Mouse (Mus musculus): ENCODE measurements at regions not wholly inside any gene's neighbourhood (a gene's known extent, or its start where the extent isn't known, plus 50 kb on each side); places are given as distances from the start of the nearest gene placed in this dataset.

GRCm38 (mm10) chr8:92302694-92303093 is 54.7 kb upstream of the Irx5 start:
- no peak for DNase-seq

GRCm38 (mm10) chr8:92301029-92301428 is 56.4 kb upstream of the Irx5 start:
- no peak for DNase-seq

- no peak for DNase-seq
These were observed 70.3 kb upstream of the Irx5 start for GRCm38 (mm10) chr8:92286841-92287811.

GRCm38 (mm10) chr8:92275755-92276154 is 81.7 kb upstream of the Irx5 start:
- DNase-seq = no peak

- DNase-seq = no peak
These were observed 84.7 kb upstream of the Irx5 start for GRCm38 (mm10) chr8:92272726-92273125.

- DNase-seq = no peak
These were observed 85.4 kb upstream of the Irx5 start for GRCm38 (mm10) chr8:92272073-92272472.

GRCm38 (mm10) chr8:92270636-92271035 is 86.8 kb upstream of the Irx5 start:
- no peak for DNase-seq

- no peak for DNase-seq
These were observed 90.0 kb upstream of the Irx5 start for GRCm38 (mm10) chr8:92267415-92267814.

GRCm38 (mm10) chr8:92260056-92260455 is 97.4 kb upstream of the Irx5 start:
- DNase-seq = no peak

- DNase-seq = no peak
These were observed 99.2 kb upstream of the Irx5 start for GRCm38 (mm10) chr8:92258258-92258657.

- no peak for DNase-seq
These were observed 104.6 kb upstream of the Irx5 start for GRCm38 (mm10) chr8:92252597-92253375.

- DNase-seq = no peak
These were observed 111.1 kb upstream of the Irx5 start for GRCm38 (mm10) chr8:92246301-92246700.

- DNase-seq = no peak
These were observed 116.6 kb upstream of the Irx5 start for GRCm38 (mm10) chr8:92240686-92241275.

GRCm38 (mm10) chr8:92231326-92232225 is 125.8 kb upstream of the Irx5 start:
- DNase-seq = no peak

- DNase-seq = no peak
These were observed 127.9 kb upstream of the Irx5 start for GRCm38 (mm10) chr8:92229526-92229925.

- DNase-seq = no peak
These were observed 132.5 kb upstream of the Irx5 start for GRCm38 (mm10) chr8:92224929-92225328.

- no peak for DNase-seq
These were observed 134.4 kb upstream of the Irx5 start for GRCm38 (mm10) chr8:92222992-92223391.

- no peak for DNase-seq
These were observed 138.1 kb upstream of the Irx5 start for GRCm38 (mm10) chr8:92219181-92219890.

- no peak for DNase-seq
These were observed 139.9 kb upstream of the Irx5 start for GRCm38 (mm10) chr8:92217521-92217920.

GRCm38 (mm10) chr8:92216176-92216575 is 141.2 kb upstream of the Irx5 start:
- DNase-seq = no peak

Data from adrenal gland, postnatal 25 days (tissue).